ENCODE assay signal across 8 mouse cellular contexts in genomic region chr10:41004044-41004689, GRCm38 (mm10).
DNase-seq lines count a peak whose midpoint lies in the region; ATAC-seq lines count a peak whose summit lies in the region.

No protein-coding gene starts in this region.

- H3K4me1 ChIP-seq in hindbrain, embryonic 16.5 days (ENCODE audit: control insufficient read depth, insufficient read depth, low read depth, low read length): no peaks in the 10 kb centered on the region

- no peaks in the 10 kb centered on the region for H3K27me3 ChIP-seq in hindbrain, embryonic 16.5 days (replicated peaks; ENCODE audit: control insufficient read depth, insufficient read depth, low read length)

- H3K4me2 ChIP-seq in hindbrain, embryonic 16.5 days (ENCODE audit: low read length): no peak overlapping the region

- 30% methylated on average over 7 of the region's 7 CpGs for WGBS in hindbrain, embryonic 16.5 days

- peak; percentile 92 for ATAC-seq in hindbrain, embryonic 16.5 days
- no peak for ATAC-seq in activated CD4-positive, CD25-positive, alpha-beta regulatory T cell, adult 4 months

- no peaks in the 10 kb centered on the region for H3K36me3 ChIP-seq in hindbrain, embryonic 16.5 days (ENCODE audit: control insufficient read depth, insufficient read depth, low read length)

- no peak overlapping the region for H3K9ac ChIP-seq in hindbrain, embryonic 16.5 days (ENCODE audit: low read depth, low read length)

- H3K27ac ChIP-seq in hindbrain, embryonic 16.5 days (ENCODE audit: low read depth, low read length): no peak overlapping the region

- no peaks in the 10 kb centered on the region for H3K9me3 ChIP-seq in hindbrain, embryonic 16.5 days (ENCODE audit: control insufficient read depth, low read length)

- no peak overlapping the region for H3K4me3 ChIP-seq in hindbrain, embryonic 16.5 days (ENCODE audit: low read length)

- peak; percentile 88 for DNase-seq in R1 (ENCODE audit: low read depth, low spot score)
- DNase-seq in cerebellum, postnatal 10 days: peak; percentile 92
- peak; percentile 46 to 67 for DNase-seq in frontal cortex, postnatal 10 days (ENCODE audit: low spot score in 2 of 2)
- DNase-seq in layer of hippocampus, postnatal 25 days (ENCODE audit: extremely low spot score in 1 of 2, low spot score in 1 of 2): peak; percentile 36 to 60
- peak; percentile 86 for DNase-seq in lung, postnatal 10 days
- peak; percentile 67 to 72 for DNase-seq in right cerebral cortex, adult 2 months (ENCODE audit: low spot score in 2 of 2)
